Mouse (Mus musculus) CH12.LX (cell line): ENCODE measurements around the gene Klhdc8b. TPM values are rescaled to one million over a fixed set of nuclear protein-coding genes. Genes with fewer than 3 reads are reported as not detected.

Source experiments
- DNase-seq: peaks from one replicate; pipeline ENCODE4 v3.0.0-alpha.2; 2013; ENCODE audit errors: extremely low read depth
- H3K27ac ChIP-seq: 2 replicates; pipeline ENCODE4 v1.5.1; 2012; ENCODE audit warnings: low read depth, mild to moderate bottlenecking, control low read depth, moderate library complexity; ENCODE audit not compliant: insufficient read depth
- H3K27me3 ChIP-seq: replicated peaks from 2 replicates; pipeline ENCODE3; 2012; ENCODE audit warnings: inconsistent platforms
- H3K36me3 ChIP-seq, 2 experiments: replicated peaks in 1 of 2; 2 replicates each; pipeline versions ENCODE3 to v1.6.1; 2012; ENCODE audit warnings: inconsistent platforms in 1 of 2, low read length in 1 of 2, mild to moderate bottlenecking in 1 of 2, mixed read lengths in 1 of 2, moderate library complexity in 1 of 2; ENCODE audit not compliant: control insufficient read depth in 1 of 2, insufficient read depth in 1 of 2
- H3K4me1 ChIP-seq, 2 experiments: 2 replicates each; pipeline ENCODE4 v1.6.1; 2012; ENCODE audit warnings: inconsistent platforms in 1 of 2, moderate library complexity in 1 of 2; ENCODE audit not compliant: insufficient read depth in 2 of 2, control insufficient read depth in 1 of 2
- H3K4me2 ChIP-seq: 2 replicates; pipeline ENCODE4 v1.6.1; 2012; ENCODE audit warnings: low read depth, mild to moderate bottlenecking, control low read depth; ENCODE audit not compliant: poor library complexity, insufficient read depth, severe bottlenecking
- H3K4me3 ChIP-seq, 3 experiments: fragments of 150-350 bp in 1 of 3; sonication (generic) in 1 of 3; replicated peaks in 1 of 3; 2 replicates each; pipeline versions ENCODE3 to v1.5.1; 2011 to 2012; ENCODE audit warnings: low read depth in 2 of 3, low read length in 2 of 3, mild to moderate bottlenecking in 2 of 3, moderate library complexity in 2 of 3, control low read depth in 1 of 3, improper control_type of control experiment in 1 of 3, inconsistent platforms in 1 of 3, mixed read lengths in 1 of 3; ENCODE audit not compliant: poor library complexity in 1 of 3
- H3K79me2 ChIP-seq: replicated peaks from 2 replicates; pipeline ENCODE4 v1.6.1; 2012; ENCODE audit warnings: mild to moderate bottlenecking, moderate library complexity; ENCODE audit not compliant: control insufficient read depth, poor library complexity, insufficient read depth, severe bottlenecking; ENCODE audit errors: extremely low read depth
- H3K9ac ChIP-seq: 2 replicates; pipeline ENCODE4 v1.6.1; 2012; ENCODE audit warnings: low read depth, mild to moderate bottlenecking, control low read depth, moderate library complexity; ENCODE audit not compliant: insufficient read depth
- H3K9me3 ChIP-seq: replicated peaks from 2 replicates; pipeline ENCODE3; 2012; ENCODE audit warnings: low read length, inconsistent platforms, mixed read lengths
- BHLHE40 ChIP-seq: IDR thresholded peaks from 2 replicates; pipeline ENCODE4 v1.6.1; 2011; ENCODE audit warnings: mild to moderate bottlenecking, low read depth, low read length, improper control_type of control experiment
- CHD1 ChIP-seq: IDR thresholded peaks from 2 replicates; pipeline ENCODE4 v1.6.1; 2012; ENCODE audit warnings: low read depth, low read length, improper control_type of control experiment, inconsistent platforms
- CHD2 ChIP-seq: IDR thresholded peaks from 2 replicates; pipeline ENCODE4 v1.6.1; 2011; ENCODE audit warnings: low read length, improper control_type of control experiment
- CTCF ChIP-seq, 2 experiments: IDR thresholded peaks in 1 of 2; conservative IDR thresholded peaks in 1 of 2; 2 replicates each; pipeline ENCODE4 v1.5.1; 2011 to 2012; ENCODE audit warnings: low read depth in 2 of 2, low read length in 2 of 2, improper control_type of control experiment in 1 of 2, inconsistent platforms in 1 of 2, mild to moderate bottlenecking in 1 of 2, moderate library complexity in 1 of 2
- E2F4 ChIP-seq: IDR thresholded peaks from 2 replicates; pipeline ENCODE4 v1.6.1; 2011; ENCODE audit warnings: low read depth, low read length, improper control_type of control experiment; ENCODE audit not compliant: insufficient replicate concordance
- EP300 ChIP-seq: IDR thresholded peaks from 2 replicates; pipeline ENCODE4 v1.6.1; 2011; ENCODE audit warnings: low read length, improper control_type of control experiment
- ETS1 ChIP-seq: conservative IDR thresholded peaks from 2 replicates; pipeline ENCODE4 v1.6.1; 2012; ENCODE audit warnings: low read depth, mild to moderate bottlenecking, inconsistent platforms, low read length, improper control_type of control experiment, moderate library complexity
- GABPA ChIP-seq: IDR thresholded peaks from 2 replicates; pipeline ENCODE4 v1.6.1; 2012; ENCODE audit warnings: low read depth, low read length, improper control_type of control experiment, inconsistent platforms; ENCODE audit not compliant: insufficient replicate concordance
- HCFC1 ChIP-seq: IDR thresholded peaks from 2 replicates; pipeline ENCODE4 v1.6.1; 2012; ENCODE audit warnings: low read depth, mild to moderate bottlenecking, inconsistent platforms, low read length, improper control_type of control experiment
- IRF4 ChIP-seq: IDR thresholded peaks from 2 replicates; pipeline ENCODE4 v1.6.1; 2014; ENCODE audit warnings: low read depth, mild to moderate bottlenecking, inconsistent platforms, low read length, improper control_type of control experiment
- KAT2A ChIP-seq: IDR thresholded peaks from 2 replicates; pipeline ENCODE4 v1.6.1; 2012; ENCODE audit warnings: low read length, improper control_type of control experiment, inconsistent platforms; ENCODE audit not compliant: insufficient replicate concordance
- MAZ ChIP-seq: IDR thresholded peaks from 2 replicates; pipeline ENCODE4 v1.6.1; 2012; ENCODE audit warnings: low read depth, mild to moderate bottlenecking, inconsistent platforms, low read length, improper control_type of control experiment, moderate library complexity
- MXI1 ChIP-seq: IDR thresholded peaks from 2 replicates; pipeline ENCODE4 v1.6.1; 2011; ENCODE audit warnings: mild to moderate bottlenecking, low read depth, low read length, improper control_type of control experiment
- MYC ChIP-seq: IDR thresholded peaks from 2 replicates; pipeline ENCODE4 v1.6.1; 2011; ENCODE audit warnings: low read depth, mild to moderate bottlenecking, improper control_type of control experiment, low read length
- NRF1 ChIP-seq: IDR thresholded peaks from 2 replicates; pipeline ENCODE4 v1.6.1; 2014; ENCODE audit warnings: low read depth, mild to moderate bottlenecking, inconsistent platforms, low read length, improper control_type of control experiment, moderate library complexity
- PAX5 ChIP-seq: IDR thresholded peaks from 2 replicates; pipeline ENCODE4 v1.6.1; 2012; ENCODE audit warnings: low read length, inconsistent platforms, mixed read lengths
- POLR2AphosphoS2 ChIP-seq: IDR thresholded peaks from 2 replicates; pipeline ENCODE4 v1.6.1; 2011; ENCODE audit warnings: low read depth, low read length, improper control_type of control experiment
- RCOR1 ChIP-seq: conservative IDR thresholded peaks from 2 replicates; pipeline ENCODE4 v1.6.1; 2012; ENCODE audit warnings: low read depth, mild to moderate bottlenecking, inconsistent platforms, low read length, improper control_type of control experiment
- SIN3A ChIP-seq: IDR thresholded peaks from 2 replicates; pipeline ENCODE4 v1.6.1; 2012; ENCODE audit warnings: low read length, improper control_type of control experiment, inconsistent platforms
- SMC3 ChIP-seq: IDR thresholded peaks from 2 replicates; pipeline ENCODE4 v1.6.1; 2011; ENCODE audit warnings: low read depth, low read length, improper control_type of control experiment
- TBP ChIP-seq: conservative IDR thresholded peaks from 2 replicates; pipeline ENCODE4 v1.6.1; 2011; ENCODE audit warnings: low read depth, low read length, improper control_type of control experiment
- TCF12 ChIP-seq: IDR thresholded peaks from 2 replicates; pipeline ENCODE4 v1.6.1; 2014; ENCODE audit warnings: low read depth, mild to moderate bottlenecking, inconsistent platforms, low read length, improper control_type of control experiment
- UBTF ChIP-seq: IDR thresholded peaks from 2 replicates; pipeline ENCODE4 v1.6.1; 2012; ENCODE audit warnings: low read depth, mild to moderate bottlenecking, inconsistent platforms, low read length, improper control_type of control experiment, moderate library complexity
- ZKSCAN1 ChIP-seq: IDR thresholded peaks from 2 replicates; pipeline ENCODE4 v1.6.1; 2012; ENCODE audit warnings: low read depth, inconsistent platforms, low read length, improper control_type of control experiment, borderline replicate concordance
- dilution Hi-C: fragments of 300-500 bp; cut with MboI; formaldehyde crosslinking; loops from 2 replicates; pipeline ENCODE4 v1.14.3; 2020; ENCODE audit warnings: low sequenced_read_pairs; ENCODE audit not compliant: extremely low pct_unique_long_range_greater_than_20kb, extremely low pct_ligation_motif_present
- in situ Hi-C: fragments of 300-500 bp; cut with MboI; formaldehyde crosslinking; loops from 3 replicates; pipeline ENCODE4 v1.14.3; 2019; ENCODE audit warnings: low sequenced_read_pairs, low pct_ligation_motif_present, low pct_unique_long_range_greater_than_20kb, mixed read lengths
- polyA plus RNA-seq: library from polyadenylated mRNA; unstranded; fragments of >175 nt; gene quantifications from 2 replicates; pipeline ENCODE4 v1.2.1, GENCODE M21; 2012; ENCODE audit warnings: low read depth; ENCODE audit not compliant: insufficient read length
- total RNA-seq, 2 experiments: library from RNA; depleted of rRNA; stranded (reverse); fragments of 300-350 nt in 1 of 2; fragments of >200 nt in 1 of 2; gene quantifications; 2 replicates each; pipeline ENCODE4 v1.2.3; 2012 to 2014

The Klhdc8b gene
- total and polyA plus RNA-seq, 3 experiments: 1.9 to 5.2 (median 3.5) TPM

- no peak for TF ChIP-seq MXI1
- no peak for TF ChIP-seq SMC3
- no peak for TF ChIP-seq RCOR1
- no peak for TF ChIP-seq PAX5
- TF ChIP-seq GABPA: no peak
- TF ChIP-seq MAZ: no peak
- no peak for TF ChIP-seq TCF12
- no peak for TF ChIP-seq TBP
- no peak for TF ChIP-seq EP300
- TF ChIP-seq CHD1: no peak
- TF ChIP-seq CTCF (conservative IDR thresholded peaks at IDR 0.05 in 1 of 2, IDR thresholded peaks at IDR 0.05 in 1 of 2; ENCODE audit: low read depth in 2 of 2, low read length in 2 of 2): no peak
- TF ChIP-seq IRF4: no peak
- no peak for TF ChIP-seq CHD2
- TF ChIP-seq HCFC1: no peak
- no peak for TF ChIP-seq POLR2AphosphoS2
- DNase-seq: no peak
- Histone ChIP-seq H3K27me3 (peaks cover 9% of the 10 kb centered on the region), H3K4me2 (no peak overlapping the region), H3K9me3 (no peaks in the 10 kb centered on the region), H3K4me1 (peaks cover 0 to 13% of the 10 kb centered on the region in 2 experiments; a peak in 3 of 4 replicates), H3K79me2 (no peaks in the 10 kb centered on the region), H3K4me3 (no peak overlapping the region), H3K36me3 (no peaks in the 10 kb centered on the region), H3K9ac (no peak overlapping the region), H3K27ac (no peak overlapping the region)
- in situ Hi-C loops: no loop called here
- dilution Hi-C loops: no loop called here
Observed at GRCm38 (mm10) chr9:108449860-108450259, 11.5 kb downstream of the Klhdc8b start.

GRCm38 (mm10) chr9:108445125-108445524 lies 16.3 kb downstream of the Klhdc8b start:
- no peak for DNase-seq
- TF ChIP-seq EP300: no peak
- no peak for TF ChIP-seq BHLHE40
- TF ChIP-seq RCOR1: no peak
- TF ChIP-seq KAT2A: no peak
- no peak for TF ChIP-seq MYC
- no peak for TF ChIP-seq UBTF
- no peak for TF ChIP-seq CHD1
- no peak for TF ChIP-seq HCFC1
- no peak for TF ChIP-seq SIN3A
- no peak for TF ChIP-seq E2F4
- no peak for TF ChIP-seq IRF4
- TF ChIP-seq MXI1: no peak
- no peak for TF ChIP-seq SMC3
- TF ChIP-seq ZKSCAN1: no peak
- no peak for TF ChIP-seq CHD2
- TF ChIP-seq ETS1: no peak
- no peak for TF ChIP-seq GABPA
- TF ChIP-seq POLR2AphosphoS2: no peak
- TF ChIP-seq NRF1: no peak
- TF ChIP-seq TBP: no peak
- in situ Hi-C loops: no loop called here
- no peak overlapping the region for H3K9ac ChIP-seq
- no peak overlapping the region for H3K4me2 ChIP-seq
- H3K4me1 ChIP-seq: peaks cover 0 to 6% of the 10 kb centered on the region in 2 experiments; a peak in 2 of 4 replicates
- H3K27me3 ChIP-seq: peaks cover 1% of the 10 kb centered on the region
- dilution Hi-C loops: no loop called here
- no peaks in the 10 kb centered on the region for H3K9me3 ChIP-seq
- H3K4me3 ChIP-seq: no peak overlapping the region
- no peaks in the 10 kb centered on the region for H3K79me2 ChIP-seq
- no peak overlapping the region for H3K27ac ChIP-seq
- no peaks in the 10 kb centered on the region for H3K36me3 ChIP-seq
